Mouse (Mus musculus) embryonic fibroblast, embryonic 13.5 days (primary cell): ENCODE results near the gene Ensa.

Source experiments
- CTCF ChIP-seq: IDR thresholded peaks from 2 replicates; pipeline ENCODE4 v1.5.1; 2011; ENCODE audit warnings: mild to moderate bottlenecking, control low read depth, low read length, moderate library complexity, borderline replicate concordance; ENCODE audit not compliant: insufficient read depth
- POLR2A ChIP-seq: IDR thresholded peaks from 2 replicates; pipeline ENCODE4 v1.6.1; 2011; ENCODE audit warnings: low read depth, mild to moderate bottlenecking, control low read depth, low read length, moderate library complexity

GRCm38 (mm10) chr3:95669309-95669665, 44.5 kb downstream of the Ensa start:
- no peak for TF ChIP-seq CTCF
- TF ChIP-seq POLR2A = no peak
